Mouse (Mus musculus) MEL (cell line): ENCODE measurements around the gene Rassf6. TPM values are rescaled to one million over a fixed set of nuclear protein-coding genes. Genes with fewer than 3 reads are reported as not detected.

Experiments
- DNase-seq: peaks from one replicate; pipeline ENCODE4 v3.0.0; 2011; ENCODE audit warnings: low read depth, low spot score
- H3K27ac ChIP-seq: 2 replicates; pipeline ENCODE4 v1.5.1; 2012; ENCODE audit warnings: low read depth, mild to moderate bottlenecking, control low read depth, low read length, moderate library complexity; ENCODE audit not compliant: control insufficient read depth
- H3K27me3 ChIP-seq, 2 experiments: fragments of 150-350 bp in 1 of 2; sonication (generic) in 1 of 2; 2 replicates each; pipeline ENCODE4 v1.6.1; 2012; ENCODE audit warnings: low read length in 2 of 2, mild to moderate bottlenecking in 2 of 2, improper control_type of control experiment in 1 of 2, moderate library complexity in 1 of 2; ENCODE audit not compliant: insufficient read depth in 2 of 2, control insufficient read depth in 1 of 2
- H3K36me3 ChIP-seq, 2 experiments: 2 replicates each; pipeline ENCODE4 v1.6.1; 2012 to 2014; ENCODE audit warnings: low read length in 2 of 2, improper control_type of control experiment in 1 of 2, inconsistent platforms in 1 of 2, mild to moderate bottlenecking in 1 of 2; ENCODE audit not compliant: insufficient read depth in 2 of 2, control insufficient read depth in 1 of 2
- H3K4me1 ChIP-seq, 2 experiments: fragments of 150-350 bp in 1 of 2; sonication (generic) in 1 of 2; 2 replicates each; pipeline ENCODE4 v1.6.1; 2012; ENCODE audit warnings: low read length in 2 of 2, improper control_type of control experiment in 1 of 2, mild to moderate bottlenecking in 1 of 2; ENCODE audit not compliant: insufficient read depth in 2 of 2, control insufficient read depth in 1 of 2
- H3K4me3 ChIP-seq, 2 experiments: fragments of 150-350 bp in 1 of 2; sonication (generic) in 1 of 2; 2 replicates each; pipeline ENCODE4 v1.5.1; 2012; ENCODE audit warnings: low read depth in 2 of 2, low read length in 2 of 2, mild to moderate bottlenecking in 2 of 2, moderate library complexity in 2 of 2, control low read depth in 1 of 2, improper control_type of control experiment in 1 of 2; ENCODE audit not compliant: control insufficient read depth in 1 of 2, insufficient read depth in 1 of 2
- H3K79me2 ChIP-seq: 2 replicates; pipeline ENCODE4 v1.6.1; 2012; ENCODE audit warnings: mild to moderate bottlenecking, low read length, moderate library complexity; ENCODE audit not compliant: control insufficient read depth, poor library complexity, insufficient read depth
- H3K9ac ChIP-seq: 2 replicates; pipeline ENCODE4 v1.6.1; 2012; ENCODE audit warnings: low read depth, mild to moderate bottlenecking, control low read depth, low read length, moderate library complexity; ENCODE audit not compliant: control insufficient read depth, poor library complexity, severe bottlenecking
- H3K9me3 ChIP-seq: fragments of 150-350 bp; sonication (generic); replicated peaks from 2 replicates; pipeline ENCODE4 v1.6.1; 2012; ENCODE audit warnings: mild to moderate bottlenecking, low read length, improper control_type of control experiment, moderate library complexity; ENCODE audit not compliant: insufficient read depth
- CHD2 ChIP-seq: IDR thresholded peaks from 2 replicates; pipeline ENCODE4 v1.6.1; 2011; ENCODE audit warnings: low read length, improper control_type of control experiment
- CTCF ChIP-seq, 3 experiments: IDR thresholded peaks in 2 of 3; conservative IDR thresholded peaks in 1 of 3; 2 replicates each; pipeline ENCODE4 v1.5.1; 2011 to 2012; ENCODE audit warnings: low read length in 3 of 3, low read depth in 2 of 3, mild to moderate bottlenecking in 2 of 3, improper control_type of control experiment in 1 of 3, inconsistent platforms in 1 of 3, mixed read lengths in 1 of 3, moderate library complexity in 1 of 3; ENCODE audit not compliant: control insufficient read depth in 1 of 3, insufficient read depth in 1 of 3, poor library complexity in 1 of 3, severe bottlenecking in 1 of 3
- EP300 ChIP-seq, 2 experiments: IDR thresholded peaks; 2 replicates each; pipeline ENCODE4 v1.6.1; 2011; ENCODE audit warnings: improper control_type of control experiment in 2 of 2, low read length in 2 of 2, low read depth in 1 of 2, mild to moderate bottlenecking in 1 of 2
- GABPA ChIP-seq: IDR thresholded peaks from 2 replicates; pipeline ENCODE4 v1.6.1; 2012; ENCODE audit warnings: low read depth, mild to moderate bottlenecking, inconsistent platforms, low read length, improper control_type of control experiment, moderate library complexity
- HCFC1 ChIP-seq: IDR thresholded peaks from 2 replicates; pipeline ENCODE4 v1.6.1; 2012; ENCODE audit warnings: low read depth, mild to moderate bottlenecking, inconsistent platforms, low read length, improper control_type of control experiment, moderate library complexity
- JUND ChIP-seq: IDR thresholded peaks from 2 replicates; pipeline ENCODE4 v1.6.1; 2011; ENCODE audit warnings: low read depth, mild to moderate bottlenecking, improper control_type of control experiment, low read length
- KAT2A ChIP-seq: conservative IDR thresholded peaks from 2 replicates; pipeline ENCODE4 v1.6.1; 2012; ENCODE audit warnings: low read depth, low read length, improper control_type of control experiment, inconsistent platforms
- MAFK ChIP-seq: IDR thresholded peaks from 2 replicates; pipeline ENCODE4 v1.6.1; 2011; ENCODE audit warnings: low read depth, mild to moderate bottlenecking, low read length, improper control_type of control experiment, borderline replicate concordance
- MAZ ChIP-seq: IDR thresholded peaks from 2 replicates; pipeline ENCODE4 v1.6.1; 2012; ENCODE audit warnings: low read depth, mild to moderate bottlenecking, inconsistent platforms, low read length, improper control_type of control experiment
- MEF2A ChIP-seq: IDR thresholded peaks from 2 replicates; pipeline ENCODE4 v1.6.1; 2014; ENCODE audit warnings: low read depth, mild to moderate bottlenecking, inconsistent platforms, low read length, improper control_type of control experiment; ENCODE audit not compliant: poor library complexity, insufficient replicate concordance, severe bottlenecking; ENCODE audit errors: extremely low read depth
- MXI1 ChIP-seq: IDR thresholded peaks from 2 replicates; pipeline ENCODE4 v1.6.1; 2011; ENCODE audit warnings: mild to moderate bottlenecking, low read depth, low read length, improper control_type of control experiment
- NRF1 ChIP-seq: IDR thresholded peaks from 2 replicates; pipeline ENCODE4 v1.6.1; 2014; ENCODE audit warnings: low read depth, mild to moderate bottlenecking, inconsistent platforms, low read length, improper control_type of control experiment, moderate library complexity; ENCODE audit not compliant: poor library complexity, insufficient read depth, severe bottlenecking
- POLR2A ChIP-seq, 2 experiments: IDR thresholded peaks; 2 replicates each; pipeline ENCODE4 v1.6.1; 2011 to 2012; ENCODE audit warnings: low read length in 2 of 2, mild to moderate bottlenecking in 2 of 2, control low read depth in 1 of 2, improper control_type of control experiment in 1 of 2, low read depth in 1 of 2, moderate library complexity in 1 of 2; ENCODE audit not compliant: control insufficient read depth in 1 of 2, insufficient read depth in 1 of 2, poor library complexity in 1 of 2
- RAD21 ChIP-seq: IDR thresholded peaks from 2 replicates; pipeline ENCODE4 v1.6.1; 2011; ENCODE audit warnings: mild to moderate bottlenecking, low read depth, low read length, improper control_type of control experiment
- RCOR1 ChIP-seq: IDR thresholded peaks from 2 replicates; pipeline ENCODE4 v1.6.1; 2012; ENCODE audit warnings: low read depth, mild to moderate bottlenecking, inconsistent platforms, low read length, improper control_type of control experiment
- SMC3 ChIP-seq: IDR thresholded peaks from 2 replicates; pipeline ENCODE4 v1.6.1; 2011; ENCODE audit warnings: low read depth, low read length, improper control_type of control experiment
- TBP ChIP-seq: IDR thresholded peaks from 2 replicates; pipeline ENCODE4 v1.8.0; 2011; ENCODE audit warnings: low read depth, low read length, improper control_type of control experiment
- ZC3H11A ChIP-seq: IDR thresholded peaks from 2 replicates; pipeline ENCODE4 v1.6.1; 2012; ENCODE audit warnings: low read depth, mild to moderate bottlenecking, inconsistent platforms, low read length, improper control_type of control experiment
- ZKSCAN1 ChIP-seq: IDR thresholded peaks from 2 replicates; pipeline ENCODE4 v1.6.1; 2012; ENCODE audit warnings: low read depth, mild to moderate bottlenecking, inconsistent platforms, low read length, improper control_type of control experiment, moderate library complexity
- ZMIZ1 ChIP-seq: IDR thresholded peaks from 2 replicates; pipeline ENCODE4 v1.6.1; 2012; ENCODE audit warnings: low read depth, mild to moderate bottlenecking, inconsistent platforms, low read length, improper control_type of control experiment, moderate library complexity
- ZNF384 ChIP-seq: IDR thresholded peaks from 2 replicates; pipeline ENCODE4 v1.6.1; 2012; ENCODE audit warnings: low read depth, mild to moderate bottlenecking, inconsistent platforms, low read length, improper control_type of control experiment
- polyA plus RNA-seq, 2 experiments: library from polyadenylated mRNA; stranded (reverse) in 1 of 2; unstranded in 1 of 2; fragments of >175 nt in 1 of 2; fragments of >200 nt in 1 of 2; gene quantifications; 2 replicates each; pipeline versions ENCODE4 v1.2.1 to v1.2.4; 2012; ENCODE audit warnings: low replicate concordance in 2 of 2, low read depth in 1 of 2; ENCODE audit not compliant: insufficient read length in 2 of 2, insufficient read depth in 1 of 2, missing spikeins in 1 of 2
- total RNA-seq: library from RNA; depleted of rRNA; stranded (reverse); fragments of 300-350 nt; gene quantifications from 2 replicates; pipeline ENCODE4 v1.2.3, GENCODE M21; 2012

The Rassf6 gene
- total and polyA plus RNA-seq, 3 experiments: 0.39 TPM; not detected in 2

DNA sequence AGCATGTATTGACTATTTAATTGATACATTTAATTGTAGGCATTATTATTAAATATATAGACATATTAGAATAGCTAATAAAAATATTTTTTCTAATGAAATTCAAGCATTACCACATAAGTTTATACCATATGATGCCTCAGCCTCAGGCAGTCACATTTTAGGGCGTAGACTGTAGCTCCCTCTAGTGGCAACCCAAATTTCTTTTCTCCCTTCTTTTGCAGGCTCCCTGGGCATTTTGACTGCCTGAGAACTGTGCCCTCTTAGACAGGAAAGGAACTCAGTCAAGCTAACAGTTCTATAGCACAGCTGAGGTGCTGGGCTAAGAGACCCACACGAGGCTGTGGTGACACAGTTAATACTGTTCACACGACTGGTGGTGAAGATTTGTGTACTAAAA, 12.3 kb upstream of the Rassf6 start:
- H3K9me3 ChIP-seq: no peaks in the 10 kb centered on the region
- peak; percentile 66 to 86 (median 79) for TF ChIP-seq CTCF (IDR thresholded peaks at IDR 0.05 in 2 of 3, conservative IDR thresholded peaks at IDR 0.05 in 1 of 3; ENCODE audit: control insufficient read depth in 1 of 3, insufficient read depth in 1 of 3, low read depth in 2 of 3, low read length in 3 of 3, poor library complexity in 1 of 3, severe bottlenecking in 1 of 3)
- no peak for TF ChIP-seq EP300 (IDR thresholded peaks at IDR 0.05; ENCODE audit: low read depth in 1 of 2, low read length in 2 of 2)
- peak; percentile 76 for TF ChIP-seq ZC3H11A
- TF ChIP-seq MEF2A: no peak
- TF ChIP-seq SMC3: peak; percentile 85
- TF ChIP-seq RAD21: peak; percentile 91
- no peak for TF ChIP-seq MAZ
- H3K9ac ChIP-seq: no peak overlapping the region
- H3K79me2 ChIP-seq: no peaks in the 10 kb centered on the region
- peak; percentile 63 for DNase-seq
- H3K27ac ChIP-seq: no peak overlapping the region
- no peaks in the 10 kb centered on the region for H3K27me3 ChIP-seq
- H3K36me3 ChIP-seq: no peaks in the 10 kb centered on the region
- H3K4me1 ChIP-seq: peaks cover 0 to 4% of the 10 kb centered on the region in 2 experiments; a peak in 1 of 4 replicates
- no peak overlapping the region for H3K4me3 ChIP-seq

DNA sequence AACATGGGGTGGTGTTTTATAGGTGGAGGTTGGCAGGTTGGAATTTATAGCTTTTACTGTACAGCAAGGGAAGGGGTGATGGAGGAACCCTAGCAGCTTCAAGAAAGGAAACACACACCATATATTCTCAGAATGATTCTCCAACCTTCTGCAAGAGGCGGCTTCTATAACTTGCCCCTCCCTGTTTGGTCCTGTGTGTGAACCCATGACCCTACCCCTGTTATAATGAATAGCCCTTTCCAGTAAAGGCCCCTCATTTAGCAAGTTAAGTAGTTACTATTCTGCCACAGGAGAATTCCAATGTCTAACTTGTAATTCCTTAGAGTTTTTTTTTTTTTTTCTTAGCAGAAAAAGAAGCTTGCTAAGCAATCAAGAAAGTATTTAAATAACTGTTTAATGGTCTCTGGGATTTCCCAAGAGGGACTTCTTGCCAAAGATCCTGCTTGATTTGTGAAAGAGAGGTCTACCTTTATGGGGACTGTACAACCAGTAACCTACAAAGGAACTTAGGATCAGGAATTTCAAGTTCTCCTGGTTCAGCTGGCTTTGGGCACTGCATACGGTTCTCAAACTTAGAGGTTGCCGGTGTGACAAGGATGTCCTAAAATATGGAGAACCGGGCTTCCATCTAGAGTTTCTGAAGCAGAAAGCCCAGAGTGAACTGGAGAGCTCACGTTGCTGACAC, 10.2 kb upstream of the Rassf6 start:
- no peak for DNase-seq
- Histone ChIP-seq H3K4me3 (no peak overlapping the region), H3K27ac (no peak overlapping the region), H3K79me2 (no peaks in the 10 kb centered on the region), H3K9me3 (no peaks in the 10 kb centered on the region), H3K4me1 (peaks cover 0 to 4% of the 10 kb centered on the region in 2 experiments; a peak in 1 of 4 replicates), H3K36me3 (no peaks in the 10 kb centered on the region), H3K27me3 (no peaks in the 10 kb centered on the region; a peak in 1 of 4 replicates), H3K9ac (no peak overlapping the region)
- TF ChIP-seq HCFC1 (no peak), NRF1 (no peak), CHD2 (no peak), RCOR1 (no peak), EP300 (IDR thresholded peaks at IDR 0.05; ENCODE audit: low read depth in 1 of 2, low read length in 2 of 2) (no peak), ZNF384 (no peak), JUND (no peak), TBP (no peak), ZMIZ1 (no peak), POLR2A (IDR thresholded peaks at IDR 0.05; ENCODE audit: control insufficient read depth in 1 of 2, insufficient read depth in 1 of 2, low read depth in 1 of 2, low read length in 2 of 2, poor library complexity in 1 of 2) (no peak), GABPA (no peak), MXI1 (no peak), MAFK (no peak), KAT2A (no peak), ZC3H11A (no peak), ZKSCAN1 (no peak)
